Mouse (Mus musculus): ENCODE data around the gene Cyp8b1. TPM values are rescaled to one million over a fixed set of nuclear protein-coding genes. Genes with fewer than 3 reads are reported as not detected.

Cyp8b1 gene
- total RNA-seq, 1 experiment = not detected

GRCm38 (mm10) chr9:121892057-121892687 lies 23.9 kb downstream of the Cyp8b1 start:
- TF ChIP-seq ZC3H11A (IDR thresholded peaks at IDR 0.05; ENCODE audit: borderline replicate concordance, low read depth, low read length) (no peak), CHD2 (IDR thresholded peaks at IDR 0.05; ENCODE audit: low read depth, low read length) (no peak), ZNF384 (IDR thresholded peaks at IDR 0.05; ENCODE audit: low read depth, low read length) (no peak), MAFK (IDR thresholded peaks at IDR 0.05; ENCODE audit: insufficient read depth, low read depth, low read length) (no peak), HCFC1 (IDR thresholded peaks at IDR 0.05; ENCODE audit: borderline replicate concordance, insufficient read depth, low read length) (no peak)
- in situ Hi-C loops (cut with MboI; ENCODE audit: low sequenced_read_pairs in 2 of 2, unreplicated experiment in 2 of 2) = no loop called here
- Histone ChIP-seq H3K4me3 (ENCODE audit: insufficient read depth in 1 of 2, low read depth in 1 of 2, low read length in 2 of 2, poor library complexity in 1 of 2, severe bottlenecking in 1 of 2) (no peak overlapping the region), H3K27ac (ENCODE audit: insufficient read depth, low read depth, low read length, poor library complexity, severe bottlenecking) (no peak overlapping the region), H3K9me3 (ENCODE audit: control insufficient read depth, insufficient read depth, low read depth, low read length) (no peaks in the 10 kb centered on the region), H3K4me1 (ENCODE audit: control insufficient read depth in 2 of 2, insufficient read depth in 2 of 2, low read length in 2 of 2, poor library complexity in 1 of 2) (no peaks in the 10 kb centered on the region), H3K36me3 (ENCODE audit: control insufficient read depth, insufficient read depth, low read length, poor library complexity, severe bottlenecking) (no peaks in the 10 kb centered on the region), H3K9ac (ENCODE audit: insufficient read depth, low read depth, low read length, poor library complexity, severe bottlenecking) (no peak overlapping the region)
- no peak for DNase-seq (ENCODE audit: low read depth, low spot score)

DNA sequence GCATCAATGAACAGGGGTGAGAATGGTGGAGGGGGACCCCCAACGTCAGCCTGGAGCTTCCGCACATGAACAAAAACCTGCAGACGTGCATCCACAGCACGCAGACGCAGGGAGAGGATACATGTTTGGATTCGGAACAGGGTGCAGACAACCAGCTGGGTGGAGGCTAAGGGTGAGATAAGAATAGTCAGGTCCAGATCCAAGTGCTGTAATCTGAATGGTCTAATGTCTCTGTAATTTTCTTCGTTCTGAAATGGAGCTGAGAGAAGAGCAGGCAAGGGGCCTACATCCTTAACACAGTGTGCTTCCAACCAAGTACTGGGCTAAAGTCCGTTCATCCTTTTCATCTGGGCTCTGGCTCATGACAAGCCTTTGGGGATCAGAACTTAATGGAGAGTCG lies 24.8 kb downstream of the Cyp8b1 start:
- Histone ChIP-seq H3K36me3 (ENCODE audit: control insufficient read depth, insufficient read depth, low read length, poor library complexity, severe bottlenecking) (no peaks in the 10 kb centered on the region), H3K4me3 (ENCODE audit: insufficient read depth in 1 of 2, low read depth in 1 of 2, low read length in 2 of 2, poor library complexity in 1 of 2, severe bottlenecking in 1 of 2) (no peak overlapping the region), H3K9me3 (ENCODE audit: control insufficient read depth, insufficient read depth, low read depth, low read length) (no peaks in the 10 kb centered on the region), H3K27ac (ENCODE audit: insufficient read depth, low read depth, low read length, poor library complexity, severe bottlenecking) (no peak overlapping the region), H3K4me1 (ENCODE audit: control insufficient read depth in 2 of 2, insufficient read depth in 2 of 2, low read length in 2 of 2, poor library complexity in 1 of 2) (no peaks in the 10 kb centered on the region), H3K9ac (ENCODE audit: insufficient read depth, low read depth, low read length, poor library complexity, severe bottlenecking) (no peak overlapping the region)
- TF ChIP-seq CHD2 (IDR thresholded peaks at IDR 0.05; ENCODE audit: low read depth, low read length) = no peak
- TF ChIP-seq HCFC1 (IDR thresholded peaks at IDR 0.05; ENCODE audit: borderline replicate concordance, insufficient read depth, low read length) = no peak
- no peak for TF ChIP-seq MAFK (IDR thresholded peaks at IDR 0.05; ENCODE audit: insufficient read depth, low read depth, low read length)
- TF ChIP-seq ZNF384 (IDR thresholded peaks at IDR 0.05; ENCODE audit: low read depth, low read length) = no peak
- no peak for TF ChIP-seq ZC3H11A (IDR thresholded peaks at IDR 0.05; ENCODE audit: borderline replicate concordance, low read depth, low read length)
- in situ Hi-C loops (cut with MboI; ENCODE audit: low sequenced_read_pairs in 2 of 2, unreplicated experiment in 2 of 2) = no loop called here
- no peak for DNase-seq (ENCODE audit: low read depth, low spot score)

DNA sequence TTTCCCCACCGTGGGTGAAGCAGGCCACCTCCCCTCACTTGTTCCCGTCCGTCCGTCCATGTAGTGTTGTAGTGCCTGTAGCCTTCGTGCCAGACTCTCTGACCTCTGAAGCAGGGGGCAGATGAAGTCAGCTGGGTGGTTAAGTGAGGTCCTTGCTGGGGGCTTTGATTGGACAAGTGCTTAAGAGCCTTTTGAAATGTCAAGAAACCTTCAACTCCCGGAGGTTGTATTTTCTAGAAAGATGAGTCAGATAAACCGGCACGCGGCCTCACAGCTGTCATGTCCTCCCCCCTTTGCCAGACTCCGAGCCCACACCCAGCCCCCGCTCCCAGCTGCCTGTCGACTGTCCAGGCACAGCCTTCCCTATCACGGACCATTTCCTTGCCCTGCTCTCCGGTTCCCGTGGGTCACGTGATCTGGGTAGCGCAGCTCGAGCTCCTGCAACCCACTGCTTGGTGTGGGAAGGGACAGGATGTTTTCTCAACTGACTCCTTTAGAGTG lies 25.6 kb downstream of the Cyp8b1 start:
- H3K27ac ChIP-seq (ENCODE audit: insufficient read depth, low read depth, low read length, poor library complexity, severe bottlenecking) = no peak overlapping the region
- in situ Hi-C loops (cut with MboI; ENCODE audit: low sequenced_read_pairs in 2 of 2, unreplicated experiment in 2 of 2) = no loop called here
- no peak for DNase-seq (ENCODE audit: low read depth, low spot score)
- H3K9ac ChIP-seq (ENCODE audit: insufficient read depth, low read depth, low read length, poor library complexity, severe bottlenecking) = no peak overlapping the region
- no peaks in the 10 kb centered on the region for H3K9me3 ChIP-seq (ENCODE audit: control insufficient read depth, insufficient read depth, low read depth, low read length)
- TF ChIP-seq CHD2 (IDR thresholded peaks at IDR 0.05; ENCODE audit: low read depth, low read length) (no peak), HCFC1 (IDR thresholded peaks at IDR 0.05; ENCODE audit: borderline replicate concordance, insufficient read depth, low read length) (no peak), MAFK (IDR thresholded peaks at IDR 0.05; ENCODE audit: insufficient read depth, low read depth, low read length) (no peak), ZNF384 (IDR thresholded peaks at IDR 0.05; ENCODE audit: low read depth, low read length) (no peak), ZC3H11A (IDR thresholded peaks at IDR 0.05; ENCODE audit: borderline replicate concordance, low read depth, low read length) (no peak)
- H3K4me3 ChIP-seq (ENCODE audit: insufficient read depth in 1 of 2, low read depth in 1 of 2, low read length in 2 of 2, poor library complexity in 1 of 2, severe bottlenecking in 1 of 2) = no peak overlapping the region
- H3K4me1 ChIP-seq (ENCODE audit: control insufficient read depth in 2 of 2, insufficient read depth in 2 of 2, low read length in 2 of 2, poor library complexity in 1 of 2) = no peaks in the 10 kb centered on the region
- no peaks in the 10 kb centered on the region for H3K36me3 ChIP-seq (ENCODE audit: control insufficient read depth, insufficient read depth, low read length, poor library complexity, severe bottlenecking)

- in situ Hi-C loops (cut with MboI; ENCODE audit: low sequenced_read_pairs in 2 of 2, unreplicated experiment in 2 of 2) = no loop called here
- Histone ChIP-seq H3K27ac (ENCODE audit: insufficient read depth, low read depth, low read length, poor library complexity, severe bottlenecking) (no peak overlapping the region), H3K9me3 (ENCODE audit: control insufficient read depth, insufficient read depth, low read depth, low read length) (no peaks in the 10 kb centered on the region), H3K4me1 (ENCODE audit: control insufficient read depth in 2 of 2, insufficient read depth in 2 of 2, low read length in 2 of 2, poor library complexity in 1 of 2) (no peaks in the 10 kb centered on the region), H3K36me3 (ENCODE audit: control insufficient read depth, insufficient read depth, low read length, poor library complexity, severe bottlenecking) (no peaks in the 10 kb centered on the region), H3K9ac (ENCODE audit: insufficient read depth, low read depth, low read length, poor library complexity, severe bottlenecking) (no peak overlapping the region), H3K4me3 (ENCODE audit: insufficient read depth in 1 of 2, low read depth in 1 of 2, low read length in 2 of 2, poor library complexity in 1 of 2, severe bottlenecking in 1 of 2) (no peak overlapping the region)
- TF ChIP-seq ZNF384 (IDR thresholded peaks at IDR 0.05; ENCODE audit: low read depth, low read length) (no peak), CHD2 (IDR thresholded peaks at IDR 0.05; ENCODE audit: low read depth, low read length) (no peak), ZC3H11A (IDR thresholded peaks at IDR 0.05; ENCODE audit: borderline replicate concordance, low read depth, low read length) (no peak), MAFK (IDR thresholded peaks at IDR 0.05; ENCODE audit: insufficient read depth, low read depth, low read length) (no peak), HCFC1 (IDR thresholded peaks at IDR 0.05; ENCODE audit: borderline replicate concordance, insufficient read depth, low read length) (no peak)
- DNase-seq (ENCODE audit: low read depth, low spot score) = no peak
These were observed 26.1 kb downstream of the Cyp8b1 start for GRCm38 (mm10) chr9:121889927-121890440.

Data from ES-E14 (cell line).